Mouse (Mus musculus) C2C12 (cell line): ENCODE measurements around the gene Prex1.

Source experiments
- CEBPB ChIP-seq: IDR thresholded peaks from one replicate; pipeline ENCODE4 v1.6.1; 2011; ENCODE audit warnings: low read depth, mild to moderate bottlenecking, control low read depth, moderate library complexity
- CTCF ChIP-seq: IDR thresholded peaks from one replicate; pipeline ENCODE4 v1.5.1; 2011; ENCODE audit not compliant: control insufficient read depth, insufficient read depth, insufficient read length
- MAX ChIP-seq: IDR thresholded peaks from one replicate; pipeline ENCODE4 v1.6.1; 2011; ENCODE audit warnings: mild to moderate bottlenecking, control low read depth
- MYOD1 ChIP-seq: IDR thresholded peaks from one replicate; pipeline ENCODE4 v1.6.1; 2011; ENCODE audit warnings: low read depth; ENCODE audit not compliant: control insufficient read depth, insufficient read length
- MYOG ChIP-seq: IDR thresholded peaks from one replicate; pipeline ENCODE4 v1.6.1; 2011; ENCODE audit not compliant: control insufficient read depth, insufficient read length; ENCODE audit errors: extremely low read depth
- USF1 ChIP-seq: IDR thresholded peaks from one replicate; pipeline ENCODE4 v1.6.1; 2011; ENCODE audit warnings: low read depth, mild to moderate bottlenecking, control low read depth, moderate library complexity

- TF ChIP-seq CTCF (no peak), MYOG (no peak), MAX (no peak), USF1 (no peak), MYOD1 (no peak), CEBPB (no peak)
Observed at GRCm38 (mm10) chr2:166661498-166661897, 52.1 kb downstream of the Prex1 start.
